Mouse (Mus musculus): ENCODE data around the gene Dnpep.

Gene Dnpep

DNA sequence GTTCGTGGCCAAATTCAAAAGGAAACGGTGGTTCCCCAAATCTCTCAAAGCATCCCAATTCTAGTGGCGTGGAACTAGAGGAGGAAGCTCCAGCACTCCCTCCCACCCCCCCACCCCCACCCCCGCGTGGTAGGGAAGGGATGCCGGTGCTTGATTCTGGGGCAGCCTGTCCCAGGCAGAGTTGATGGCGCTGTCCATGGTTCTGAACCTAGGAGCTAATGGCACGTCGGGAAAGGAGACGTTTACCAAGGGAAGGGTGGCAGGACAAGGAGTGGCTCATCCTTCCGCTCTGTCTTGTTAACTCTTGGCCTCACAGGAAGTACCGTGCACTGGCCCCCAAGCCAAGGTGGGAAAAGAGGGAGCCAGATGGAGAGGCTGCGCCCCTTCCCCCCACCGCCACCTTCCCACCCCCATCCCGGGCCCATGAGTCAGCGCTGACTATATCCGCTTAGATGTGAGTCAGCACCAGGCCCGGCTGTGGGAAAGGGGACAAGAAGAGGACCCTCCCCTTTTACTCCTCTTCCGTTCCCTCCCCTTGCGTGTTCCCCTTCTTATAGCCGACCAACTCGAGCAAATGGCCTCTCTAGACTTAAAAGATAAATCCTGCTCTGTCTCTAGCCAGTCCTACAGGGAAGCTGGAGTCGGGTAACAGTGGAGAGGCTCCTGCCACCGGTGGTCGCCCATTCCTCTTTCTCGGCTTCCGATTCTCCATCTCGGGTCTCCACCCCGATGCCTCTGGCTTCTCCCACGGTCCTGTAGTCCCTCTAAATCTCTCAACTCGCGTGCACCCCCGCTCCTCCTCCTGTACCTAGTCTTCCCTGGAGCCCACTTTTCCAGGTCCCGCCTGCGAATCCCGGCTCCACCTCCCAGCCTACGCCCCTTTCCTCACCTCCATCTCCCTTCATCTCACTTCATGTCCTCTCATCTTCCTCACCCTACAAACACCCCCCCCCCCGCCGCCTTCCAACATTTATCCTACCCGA, 54.5 kb downstream of the Dnpep start:
- DNase-seq (ENCODE audit: low spot score) = peak; percentile 36

DNA sequence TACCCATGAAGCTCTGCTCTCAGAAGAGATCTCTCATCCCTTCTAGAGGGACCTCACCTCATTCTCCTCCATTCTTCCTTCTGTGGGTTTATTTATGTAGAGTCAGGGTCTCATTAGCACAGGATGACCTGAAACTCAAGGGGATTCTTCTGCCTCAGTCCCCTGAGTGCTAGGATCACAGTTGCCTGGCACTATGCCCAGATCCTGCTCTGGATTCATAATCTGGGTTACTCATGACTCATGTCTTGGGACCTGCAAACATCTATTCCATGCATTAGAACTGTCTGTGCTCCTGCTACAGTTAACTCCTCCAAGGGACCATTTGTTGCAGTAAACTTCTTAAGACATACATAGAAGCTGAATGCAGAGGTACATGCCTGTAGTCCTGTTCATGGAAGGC, 56.5 kb downstream of the Dnpep start:
- DNase-seq (ENCODE audit: low spot score) = no peak

Measured in ovary, postnatal 10 days (tissue).